Mouse (Mus musculus) neural tube, embryonic 12.5 days (tissue): ENCODE measurements at regions not wholly inside any gene's neighbourhood (a gene's known extent, or its start where the extent isn't known, plus 50 kb on each side); places are given as distances from the start of the nearest gene placed in this dataset.
"Not testable (repeated sequence)": the region's sequence is repeated elsewhere in the genome, so short reads cannot be mapped to it uniquely, and the experiment has no call there.

ENCODE experiments used
- ATAC-seq: fragments of 200-750 bp; cut with Nextera tagmentation; 2 replicates; pipeline ENCODE4 v1.8.0; 2017; ENCODE audit warnings: low read depth, mild to moderate bottlenecking, moderate TSS enrichment, moderate library complexity; ENCODE audit not compliant: low FRiP score
- H3K27ac ChIP-seq: fragments of 300-500 bp; sonication (generic); 2 replicates; pipeline ENCODE4 v1.5.1; 2016
- H3K27me3 ChIP-seq: fragments of 300-500 bp; sonication (generic); replicated peaks from 2 replicates; pipeline ENCODE4 v1.6.1; 2016; ENCODE audit warnings: mild to moderate bottlenecking
- H3K36me3 ChIP-seq: fragments of 300-500 bp; sonication (generic); 2 replicates; pipeline ENCODE4 v1.6.1; 2016; ENCODE audit warnings: mild to moderate bottlenecking
- H3K4me1 ChIP-seq: fragments of 300-500 bp; sonication (generic); 2 replicates; pipeline ENCODE4 v1.6.1; 2016
- H3K4me2 ChIP-seq: fragments of 300-500 bp; sonication (generic); replicated peaks from 2 replicates; pipeline ENCODE4 v1.6.1; 2016; ENCODE audit warnings: mild to moderate bottlenecking
- H3K4me3 ChIP-seq: fragments of 300-500 bp; sonication (generic); 2 replicates; pipeline ENCODE4 v1.5.1; 2016
- H3K9ac ChIP-seq: fragments of 300-500 bp; sonication (generic); 2 replicates; pipeline ENCODE4 v1.6.1; 2016; ENCODE audit warnings: mild to moderate bottlenecking
- H3K9me3 ChIP-seq: fragments of 300-500 bp; sonication (generic); 2 replicates; pipeline ENCODE4 v1.6.1; 2016; ENCODE audit warnings: mild to moderate bottlenecking
- WGBS: fragments of 180-500 bp; shearing (Covaris S2); methylation state at CpG from one replicate; pipeline ENCODE4 v1.1.7; 2016; 5-methylcytosine and 5-hydroxymethylcytosine counted together

- Histone ChIP-seq H3K9me3 (no peaks in the 10 kb centered on the region), H3K4me3 (no peak overlapping the region), H3K4me1 (no peaks in the 10 kb centered on the region), H3K27ac (no peak overlapping the region), H3K36me3 (no peaks in the 10 kb centered on the region), H3K9ac (no peak overlapping the region), H3K4me2 (no peak overlapping the region), H3K27me3 (no peaks in the 10 kb centered on the region)
- no peak for ATAC-seq
- WGBS: 16% methylated on average over 5 of the region's 5 CpGs
These were observed 75.5 kb upstream of the Acpp start for GRCm38 (mm10) chr9:104413021-104413420.

- Histone ChIP-seq H3K4me1 (no peaks in the 10 kb centered on the region), H3K4me3 (no peak overlapping the region), H3K27me3 (no peaks in the 10 kb centered on the region), H3K27ac (no peak overlapping the region), H3K4me2 (0 out of 2 replicates have a peak overlapping the region, but pooled peaks have one; percentile 9), H3K9ac (no peak overlapping the region), H3K9me3 (no peaks in the 10 kb centered on the region), H3K36me3 (no peaks in the 10 kb centered on the region)
- WGBS: 4% methylated on average over 5 of the region's 5 CpGs
- no peak for ATAC-seq
These were observed 72.7 kb upstream of the Acpp start for GRCm38 (mm10) chr9:104410211-104410610.

- H3K4me2 ChIP-seq: peak overlapping the region; percentile 63
- peak overlapping the region; percentile 31 for H3K4me3 ChIP-seq
- whole genome bisulfite sequencing: 26% methylated on average over 12 of the region's 12 CpGs
- H3K9me3 ChIP-seq: no peaks in the 10 kb centered on the region
- no peaks in the 10 kb centered on the region for H3K4me1 ChIP-seq
- ATAC-seq: no peak
- no peak overlapping the region for H3K27ac ChIP-seq
- H3K9ac ChIP-seq: peak overlapping the region; percentile 35; the same call in 1 of the 2 replicates
- H3K27me3 ChIP-seq: no peaks in the 10 kb centered on the region
- no peaks in the 10 kb centered on the region for H3K36me3 ChIP-seq
These were observed 71.8 kb upstream of the Acpp start for GRCm38 (mm10) chr9:104409381-104409780.

- Histone ChIP-seq H3K27ac (no peak overlapping the region), H3K9me3 (no peaks in the 10 kb centered on the region), H3K4me2 (peak overlapping the region; percentile 63), H3K27me3 (no peaks in the 10 kb centered on the region), H3K36me3 (no peaks in the 10 kb centered on the region), H3K4me3 (peak overlapping the region; percentile 31), H3K9ac (0 out of 2 replicates have a peak overlapping the region, but pooled peaks have one; percentile 10), H3K4me1 (no peaks in the 10 kb centered on the region)
- WGBS: 22% methylated on average over 21 of the region's 21 CpGs
- ATAC-seq: no peak
These were observed 71.2 kb upstream of the Acpp start for GRCm38 (mm10) chr9:104408571-104409294.

- ATAC-seq: peak; percentile 29
- Histone ChIP-seq H3K9ac (no peak overlapping the region), H3K9me3 (no peaks in the 10 kb centered on the region), H3K4me2 (peak overlapping the region; percentile 63), H3K27ac (no peak overlapping the region), H3K4me3 (no peak overlapping the region), H3K4me1 (no peaks in the 10 kb centered on the region), H3K36me3 (no peaks in the 10 kb centered on the region), H3K27me3 (no peaks in the 10 kb centered on the region)
- 23% methylated on average over 18 of the region's 18 CpGs for WGBS
These were observed 70.2 kb upstream of the Acpp start for GRCm38 (mm10) chr9:104407559-104408376.

- no peak overlapping the region for H3K9ac ChIP-seq
- no peaks in the 10 kb centered on the region for H3K9me3 ChIP-seq
- no peak overlapping the region for H3K27ac ChIP-seq
- H3K4me2 ChIP-seq: no peak overlapping the region
- H3K27me3 ChIP-seq: no peaks in the 10 kb centered on the region
- WGBS: 43% methylated on average over 2 of the region's 2 CpGs
- H3K4me3 ChIP-seq: no peak overlapping the region
- no peaks in the 10 kb centered on the region for H3K36me3 ChIP-seq
- no peak for ATAC-seq
- H3K4me1 ChIP-seq: no peaks in the 10 kb centered on the region
These were observed 69.5 kb upstream of the Acpp start for GRCm38 (mm10) chr9:104407011-104407410.

- Histone ChIP-seq H3K4me1 (no peaks in the 10 kb centered on the region), H3K27me3 (no peaks in the 10 kb centered on the region), H3K4me3 (no peak overlapping the region), H3K27ac (no peak overlapping the region), H3K36me3 (no peaks in the 10 kb centered on the region), H3K9me3 (no peaks in the 10 kb centered on the region), H3K9ac (no peak overlapping the region), H3K4me2 (no peak overlapping the region)
- 78% methylated on average over 7 of the region's 7 CpGs for WGBS
- ATAC-seq: no peak
These were observed 68.9 kb upstream of the Acpp start for GRCm38 (mm10) chr9:104406491-104406890.

- H3K27me3 ChIP-seq: no peaks in the 10 kb centered on the region
- no peak overlapping the region for H3K9ac ChIP-seq
- 64% methylated on average over 1 of the region's 1 CpGs for WGBS
- no peak overlapping the region for H3K4me2 ChIP-seq
- no peaks in the 10 kb centered on the region for H3K9me3 ChIP-seq
- H3K36me3 ChIP-seq: no peaks in the 10 kb centered on the region
- no peak for ATAC-seq
- H3K27ac ChIP-seq: no peak overlapping the region
- no peak overlapping the region for H3K4me3 ChIP-seq
- H3K4me1 ChIP-seq: no peaks in the 10 kb centered on the region
These were observed 66.3 kb upstream of the Acpp start for GRCm38 (mm10) chr9:104403863-104404262.

- no peak overlapping the region for H3K4me2 ChIP-seq
- no peaks in the 10 kb centered on the region for H3K27me3 ChIP-seq
- H3K4me3 ChIP-seq: no peak overlapping the region
- H3K4me1 ChIP-seq: no peaks in the 10 kb centered on the region
- H3K9ac ChIP-seq: no peak overlapping the region
- H3K36me3 ChIP-seq: no peaks in the 10 kb centered on the region
- WGBS: 87% methylated on average over 4 of the region's 4 CpGs
- no peak overlapping the region for H3K27ac ChIP-seq
- ATAC-seq: no peak
- no peaks in the 10 kb centered on the region for H3K9me3 ChIP-seq
These were observed 64.1 kb upstream of the Acpp start for GRCm38 (mm10) chr9:104401673-104402072.

- 85% methylated on average over 1 of the region's 1 CpGs for WGBS
- Histone ChIP-seq H3K9me3 (no peaks in the 10 kb centered on the region), H3K27ac (no peak overlapping the region), H3K36me3 (no peaks in the 10 kb centered on the region), H3K4me3 (no peak overlapping the region), H3K9ac (no peak overlapping the region), H3K4me2 (no peak overlapping the region), H3K27me3 (no peaks in the 10 kb centered on the region), H3K4me1 (no peaks in the 10 kb centered on the region)
- ATAC-seq: no peak
These were observed 62.4 kb upstream of the Acpp start for GRCm38 (mm10) chr9:104399927-104400326.

- not testable (repeated sequence) for H3K9ac ChIP-seq, H3K9me3 ChIP-seq, H3K27ac ChIP-seq, H3K27me3 ChIP-seq, H3K4me3 ChIP-seq, H3K4me1 ChIP-seq, ATAC-seq, H3K4me2 ChIP-seq, H3K36me3 ChIP-seq
- WGBS: 83% methylated on average over 4 of the region's 4 CpGs
These were observed 60.9 kb upstream of the Acpp start for GRCm38 (mm10) chr9:104398484-104398883.

- ATAC-seq: no peak
- no peaks in the 10 kb centered on the region for H3K27me3 ChIP-seq
- no peaks in the 10 kb centered on the region for H3K9me3 ChIP-seq
- no peak overlapping the region for H3K4me3 ChIP-seq
- WGBS: 95% methylated on average over 7 of the region's 7 CpGs
- H3K9ac ChIP-seq: no peak overlapping the region
- H3K4me2 ChIP-seq: no peak overlapping the region
- no peaks in the 10 kb centered on the region for H3K4me1 ChIP-seq
- no peak overlapping the region for H3K27ac ChIP-seq
- H3K36me3 ChIP-seq: no peaks in the 10 kb centered on the region
These were observed 50.3 kb upstream of the Acpp start for GRCm38 (mm10) chr9:104387805-104388204.
